Mouse (Mus musculus) E14TG2a.4 (cell line): ENCODE data around the gene Rbm15b.

Experiments
- CTCF ChIP-seq: conservative IDR thresholded peaks from 2 replicates; pipeline ENCODE4 v1.5.1; 2014; ENCODE audit warnings: low read length
- NANOG ChIP-seq: IDR thresholded peaks from 2 replicates; pipeline ENCODE4 v1.6.1; 2014; ENCODE audit warnings: borderline replicate concordance, low read length, mixed read lengths
- POU5F1 ChIP-seq: IDR thresholded peaks from 2 replicates; pipeline ENCODE4 v1.6.1; 2014; ENCODE audit warnings: low read length, borderline replicate concordance

DNA sequence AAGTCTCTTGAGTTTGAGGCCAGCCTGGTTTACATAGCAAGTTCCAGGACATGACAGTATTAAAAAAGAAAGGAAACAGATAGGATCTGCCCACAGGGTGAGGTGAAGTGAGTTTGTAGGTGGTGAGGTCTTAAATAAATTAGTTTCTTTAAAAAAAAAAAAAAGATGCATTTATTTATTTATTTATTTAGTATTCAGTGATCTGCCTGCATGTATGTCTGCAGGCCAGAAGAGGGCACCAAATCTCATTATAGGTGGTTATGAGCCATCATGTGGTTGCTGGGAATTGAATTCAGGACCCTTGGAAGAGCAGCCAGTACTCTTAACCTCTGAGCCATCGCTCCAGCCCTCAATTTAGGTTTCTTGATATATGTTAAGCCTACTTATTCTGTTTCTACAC is 46.7 kb downstream of the Rbm15b start:
- TF ChIP-seq CTCF: no peak; the same call in 1 of the 2 replicates
- no peak for TF ChIP-seq POU5F1
- no peak for TF ChIP-seq NANOG
